Mouse (Mus musculus): Measurements from ENCODE around the gene Spred1. TPM values are rescaled to one million over a fixed set of nuclear protein-coding genes. Genes with fewer than 3 reads are reported as not detected.

The Spred1 gene
- polyA plus RNA-seq, 1 experiment from 2014 or later: 23.7 TPM

GRCm38 (mm10) chr2:117231257-117231656, 110.1 kb downstream of the Spred1 start:
- Histone ChIP-seq H3K36me3 (ENCODE audit: inconsistent target) (no peaks in the 10 kb centered on the region), H3K4me3 (ENCODE audit: inconsistent target) (no peak overlapping the region), H3K27ac (no peak overlapping the region), H3K79me2 (ENCODE audit: inconsistent target) (no peaks in the 10 kb centered on the region)
- WGBS (ENCODE audit: missing documents): 9% methylated on average over 13 of the region's 13 CpGs

Other genes starting within 250 kb of the Spred1 start
- gene Tmco5, start 242.7 kb upstream of the Spred1 start, polyA plus RNA-seq (2018): not detected in 3 replicates
- 23.4 to 53.3 TPM (median 39.4 TPM) in 3 replicates for gene Fam98b, start 128.4 kb downstream of the Spred1 start, polyA plus RNA-seq (2018)
- 0.06 to 0.16 TPM (median 0.10 TPM) in 3 replicates for gene Rasgrp1, start 221.6 kb downstream of the Spred1 start, polyA plus RNA-seq (2018)